Mouse (Mus musculus) olfactory bulb, adult 2 months (tissue): ENCODE measurements around the gene Slc17a7.

Experiments
- CTCF ChIP-seq: fragments of 200-500 bp; IDR thresholded peaks from 2 replicates; pipeline ENCODE4 v1.5.1; 2012; ENCODE audit warnings: low read depth, mild to moderate bottlenecking, low read length, moderate library complexity; ENCODE audit not compliant: insufficient read depth
- POLR2A ChIP-seq: fragments of 200-500 bp; IDR thresholded peaks from 2 replicates; pipeline ENCODE4 v1.6.1; 2012; ENCODE audit warnings: mild to moderate bottlenecking, low read depth, low read length, moderate library complexity; ENCODE audit not compliant: insufficient read depth

- TF ChIP-seq POLR2A (no peak), CTCF (no peak)
Observed at GRCm38 (mm10) chr7:45172974-45173373, 9.2 kb downstream of the Slc17a7 start.
